ENCODE assay signal across 8 mouse cellular contexts in genomic region chr16:20715976-20716840, GRCm38 (mm10). TPM values are rescaled to one million over a fixed set of nuclear protein-coding genes. Genes with fewer than 3 reads are reported as not detected.
DNase-seq lines count a peak whose midpoint lies in the region; ATAC-seq and TF ChIP-seq lines count a peak whose summit lies in the region.

No protein-coding gene starts in this region.

- peak overlapping the region; percentile 72 for H3K4me3 ChIP-seq in hindbrain, embryonic 15.5 days
- H3K4me3 ChIP-seq in left cerebral cortex, adult 2 months, result peak overlapping the region; percentile 61
- peak overlapping the region; percentile 24; the same call in 1 of the 2 replicates for H3K4me3 ChIP-seq in macrophage (ENCODE audit: inconsistent target)

- H3K79me2 ChIP-seq in macrophage (ENCODE audit: inconsistent target), result no peaks in the 10 kb centered on the region

- WGBS in hindbrain, embryonic 15.5 days, result 0% methylated on average over 63 of the region's 68 CpGs
- WGBS in macrophage (ENCODE audit: missing documents), result under 1% methylated on average over 51 of the region's 68 CpGs

- H3K9ac ChIP-seq in hindbrain, embryonic 15.5 days, result peak overlapping the region; percentile 62

- peak overlapping the region; percentile 94 for H3K4me2 ChIP-seq in hindbrain, embryonic 15.5 days

- H3K36me3 ChIP-seq in hindbrain, embryonic 15.5 days, result peaks cover 27% of the 10 kb centered on the region
- peaks cover under 1% of the 10 kb centered on the region; the same call in 1 of the 2 replicates for H3K36me3 ChIP-seq in macrophage (ENCODE audit: inconsistent target)

- peaks cover 37% of the 10 kb centered on the region for H3K4me1 ChIP-seq in hindbrain, embryonic 15.5 days (replicated peaks)

- intact Hi-C loops in left cerebral cortex, adult 2 months (cut with DNase I), result loop anchor here (1.0 to 5.0 kb wide), 4 partner anchors 22 to 476 kb away; no protein-coding TSS in a partner anchor

- H3K27me3 ChIP-seq in hindbrain, embryonic 15.5 days, result no peaks in the 10 kb centered on the region

- peak overlapping the region; percentile 85 for H3K27ac ChIP-seq in hindbrain, embryonic 15.5 days (replicated peaks)
- H3K27ac ChIP-seq in left cerebral cortex, adult 2 months, result peak overlapping the region; percentile 95
- H3K27ac ChIP-seq in macrophage, result no peak overlapping the region

- TF ChIP-seq CTCF in left cerebral cortex, adult 2 months (IDR thresholded peaks at IDR 0.05), result peak; percentile 30

- ATAC-seq in hindbrain, embryonic 15.5 days (ENCODE audit: low FRiP score, low read depth), result peak; percentile 85

- no peaks in the 10 kb centered on the region for H3K9me3 ChIP-seq in hindbrain, embryonic 15.5 days

- DNase-seq in R1 (ENCODE audit: low read depth, low spot score), result peak; percentile 96
- DNase-seq in cerebellum, postnatal 25 days, result peak; percentile 85 to 86
- peak; percentile 79 to 83 for DNase-seq in frontal cortex, postnatal 36 days (ENCODE audit: low spot score in 2 of 2)
- peak; percentile 83 to 84 for DNase-seq in left cerebral cortex, adult 2 months (ENCODE audit: extremely low spot score in 1 of 2, low spot score in 2 of 2)
- peak; percentile 89 for DNase-seq in right cerebral cortex, postnatal 10 days (ENCODE audit: low spot score in 2 of 2)
- peak; percentile 71 to 74 for DNase-seq in urinary bladder, postnatal 36 days (ENCODE audit: low spot score in 2 of 2)

RNA-seq across cellular contexts. Expression of gene Polr2h, which starts 1.3 kb away (rescaled TPM):
- 89.0 and 89.8 TPM in 2 replicates for polyA plus RNA-seq in hindbrain, embryonic 15.5 days (2015; fragmentation: Nextera tagmentation; extraction: Ambion mirVana)
- total RNA-seq in left cerebral cortex, adult 2 months (2021), result 10 to 100 TPM; 22.5 to 28.6 TPM
- total RNA-seq in macrophage (2018; cell fraction: chromatin; rRNA removed), result 10 to 100 TPM in 3 of 26 experiments, 1 to 10 TPM in 23; 2.4 to 10.3 (median 4.9) TPM
- 10 to 100 TPM; 10.2 to 20.7 (median 14.9) TPM for total RNA-seq in macrophage (2018; cell fraction: cytosol; rRNA removed)
- 10 to 100 TPM in 9 of 26 experiments, 1 to 10 TPM in 17; 3.1 to 16.1 (median 7.9) TPM for total RNA-seq in macrophage (2018; cell fraction: nucleus; rRNA removed)
- 5.2 to 20.4 TPM (median 12.3 TPM) in 3 replicates for polyA plus RNA-seq in macrophage (2018)

RNA-seq across cellular contexts. Expression of gene Clcn2, which starts 1.3 kb away (rescaled TPM):
- polyA plus RNA-seq in hindbrain, embryonic 15.5 days (2015; fragmentation: Nextera tagmentation; extraction: Ambion mirVana), result 33.7 and 36.0 TPM in 2 replicates
- 10 to 100 TPM; 74.8 to 79.3 TPM for total RNA-seq in left cerebral cortex, adult 2 months (2021)
- total RNA-seq in macrophage (2018; cell fraction: chromatin; rRNA removed), result 10 to 100 TPM in 4 of 26 experiments, 1 to 10 TPM in 22; 3.9 to 14.1 (median 7.6) TPM
- under 1 TPM; 0.05 to 0.60 (median 0.20) TPM for total RNA-seq in macrophage (2018; cell fraction: cytosol; rRNA removed)
- total RNA-seq in macrophage (2018; cell fraction: nucleus; rRNA removed), result 1 to 10 TPM in 25 of 26 experiments, under 1 TPM in 1; 0.69 to 7.6 (median 4.8) TPM
- 0.11 to 0.38 TPM (median 0.35 TPM) in 3 replicates for polyA plus RNA-seq in macrophage (2018)

RNA-seq across cellular contexts. Expression of gene Chrd, which starts 16.7 kb away (rescaled TPM):
- 6.3 and 6.5 TPM in 2 replicates for polyA plus RNA-seq in hindbrain, embryonic 15.5 days (2015; fragmentation: Nextera tagmentation; extraction: Ambion mirVana)
- 10 to 100 TPM; 50.5 to 56.3 TPM for total RNA-seq in left cerebral cortex, adult 2 months (2021)
- total RNA-seq in macrophage (2018; cell fraction: chromatin; rRNA removed), result under 1 TPM in 1 of 26 experiments, not detected in 25; 0.82 TPM
- total RNA-seq in macrophage (2018; cell fraction: cytosol; rRNA removed), result not detected
- total RNA-seq in macrophage (2018; cell fraction: nucleus; rRNA removed), result under 1 TPM in 1 of 26 experiments, not detected in 25; 0.48 TPM
- not detected in 3 replicates for polyA plus RNA-seq in macrophage (2018)

RNA-seq across cellular contexts. Expression of gene Thpo, which starts 18.1 kb away (rescaled TPM):
- polyA plus RNA-seq in hindbrain, embryonic 15.5 days (2015; fragmentation: Nextera tagmentation; extraction: Ambion mirVana), result 0.85 and 1.4 TPM in 2 replicates
- total RNA-seq in left cerebral cortex, adult 2 months (2021), result 1 to 10 TPM; 7.5 to 8.7 TPM
- not detected for total RNA-seq in macrophage (2018; cell fraction: chromatin; rRNA removed)
- total RNA-seq in macrophage (2018; cell fraction: cytosol; rRNA removed), result not detected
- not detected for total RNA-seq in macrophage (2018; cell fraction: nucleus; rRNA removed)
- not detected in 3 replicates for polyA plus RNA-seq in macrophage (2018)

RNA-seq across cellular contexts. Expression of gene Fam131a, which starts 23.2 kb away (rescaled TPM):
- polyA plus RNA-seq in hindbrain, embryonic 15.5 days (2015; fragmentation: Nextera tagmentation; extraction: Ambion mirVana), result 45.5 and 47.5 TPM in 2 replicates
- total RNA-seq in left cerebral cortex, adult 2 months (2021), result 100 to 1,000 TPM; 320 to 343 TPM
- total RNA-seq in macrophage (2018; cell fraction: chromatin; rRNA removed), result 1 to 10 TPM in 18 of 26 experiments, under 1 TPM in 6, not detected in 2; 0.29 to 7.0 (median 2.1) TPM
- 1 to 10 TPM in 10 of 26 experiments, under 1 TPM in 16; 0.18 to 2.1 (median 0.78) TPM for total RNA-seq in macrophage (2018; cell fraction: cytosol; rRNA removed)
- total RNA-seq in macrophage (2018; cell fraction: nucleus; rRNA removed), result 1 to 10 TPM in 17 of 26 experiments, under 1 TPM in 9; 0.31 to 4.4 (median 1.2) TPM
- polyA plus RNA-seq in macrophage (2018), result 0.22 to 1.6 TPM (median 0.63 TPM) in 3 replicates

Comparison
In these comparisons a context has a peak if more than half of its experiments do, and no peak if none do; other contexts are left out.
1. RNA of gene Clcn2, which starts 1.3 kb away (polyA plus RNA-seq): 33.7 to 36.0 TPM in hindbrain, embryonic 15.5 days; 0.11 to 0.38 TPM in macrophage; every median in the first group is over 10 times any median in the second.
2. Peak in every context shown above with its lines, with median percentiles within 50 percentile points of each other: DNase-seq and H3K4me3 ChIP-seq.